Mouse (Mus musculus) lung, embryonic 14.5 days (tissue): ENCODE measurements around the gene Zyx. TPM values are rescaled to one million over a fixed set of nuclear protein-coding genes. Genes with fewer than 3 reads are reported as not detected.

Experiments used
- ATAC-seq: fragments of 200-750 bp; cut with Nextera tagmentation; 2 replicates; pipeline ENCODE4 v1.8.0; 2017; ENCODE audit warnings: mild to moderate bottlenecking, moderate TSS enrichment, moderate library complexity; ENCODE audit not compliant: insufficient read depth
- DNase-seq: peaks from one replicate; pipeline ENCODE4 v3.0.0-alpha.2; 2015
- H3K27ac ChIP-seq: fragments of 300-500 bp; sonication (generic); 2 replicates; pipeline ENCODE4 v1.5.1; 2014; ENCODE audit warnings: low read depth, mild to moderate bottlenecking, moderate library complexity
- H3K27me3 ChIP-seq: fragments of 300-500 bp; sonication (generic); 2 replicates; pipeline ENCODE4 v1.6.1; 2014; ENCODE audit warnings: low read length, control low read depth; ENCODE audit not compliant: insufficient read depth
- H3K36me3 ChIP-seq: fragments of 300-500 bp; sonication (generic); 2 replicates; pipeline ENCODE4 v1.6.1; 2014; ENCODE audit warnings: control low read depth; ENCODE audit not compliant: insufficient read depth
- H3K4me1 ChIP-seq: fragments of 300-500 bp; sonication (generic); 2 replicates; pipeline ENCODE4 v1.6.1; 2014; ENCODE audit warnings: antibody characterized with exemption, control low read depth; ENCODE audit not compliant: insufficient read depth
- H3K4me2 ChIP-seq: fragments of 300-500 bp; sonication (generic); 2 replicates; pipeline ENCODE4 v1.6.1; 2014; ENCODE audit warnings: mild to moderate bottlenecking
- H3K4me3 ChIP-seq: fragments of 300-500 bp; sonication (generic); 2 replicates; pipeline ENCODE4 v1.5.1; 2014; ENCODE audit warnings: low read depth, low read length
- H3K9ac ChIP-seq: fragments of 300-500 bp; sonication (generic); 2 replicates; pipeline ENCODE4 v1.6.1; 2014
- H3K9me3 ChIP-seq: fragments of 300-500 bp; sonication (generic); 2 replicates; pipeline ENCODE4 v1.6.1; 2016; ENCODE audit warnings: low read depth, low read length, control low read depth
- CTCF ChIP-seq: IDR thresholded peaks from 2 replicates; pipeline ENCODE4 v1.5.1; 2016; ENCODE audit warnings: antibody characterized with exemption, low read depth
- WGBS: fragments of 180-500 bp; shearing (Covaris S2); extraction: QIAGEN DNeasy Blood & Tissue Kit; methylation state at CpG from one replicate; pipeline ENCODE4 v1.1.7; 2014; 5-methylcytosine and 5-hydroxymethylcytosine counted together
- polyA plus RNA-seq: library from polyadenylated mRNA; unstranded; fragments of >200 nt; fragmentation: Nextera tagmentation; extraction: Ambion mirVana; gene quantifications from 2 replicates; pipeline ENCODE4 v1.2.1, GENCODE M21; 2014

Zyx gene
- 194 and 198 TPM in 2 replicates for polyA plus RNA-seq

GRCm38 (mm10) chr6:42349426-42350020 lies at the start of gene Zyx:
Gene Zyx, plus strand, starts transcription at chr6:42349630.
- peak; percentile 95 for ATAC-seq
- Histone ChIP-seq H3K27ac (peak within 1 kb of the TSS; percentile 99), H3K9me3 (no peaks in the 10 kb centered on the region), H3K9ac (peak within 1 kb of the TSS; percentile 92), H3K4me3 (peak within 1 kb of the TSS; percentile 85), H3K4me2 (peak within 1 kb of the TSS; percentile 85), H3K27me3 (no peaks in the 10 kb centered on the region), H3K36me3 (peaks cover 32% of the 10 kb centered on the region), H3K4me1 (peaks cover 28% of the 10 kb centered on the region)
- peak; percentile 95 for DNase-seq
- WGBS = 0% methylated on average over 31 of the region's 36 CpGs
- peak; percentile 64 for TF ChIP-seq CTCF

GRCm38 (mm10) chr6:42309816-42310378 lies 39.5 kb upstream of the Zyx start:
- 48% methylated on average over 8 of the region's 8 CpGs for WGBS
- no peak overlapping the region for H3K4me3 ChIP-seq
- DNase-seq (peak; percentile 20), ATAC-seq (no peak)
- H3K4me2 ChIP-seq = no peak overlapping the region
- H3K9ac ChIP-seq = no peak overlapping the region
- no peaks in the 10 kb centered on the region for H3K9me3 ChIP-seq
- H3K36me3 ChIP-seq = no peaks in the 10 kb centered on the region
- peak; percentile 44 for TF ChIP-seq CTCF
- no peaks in the 10 kb centered on the region for H3K27me3 ChIP-seq
- H3K4me1 ChIP-seq = no peaks in the 10 kb centered on the region
- H3K27ac ChIP-seq = no peak overlapping the region

- no peaks in the 10 kb centered on the region for H3K4me1 ChIP-seq
- no peak overlapping the region for H3K9ac ChIP-seq
- no peak overlapping the region for H3K27ac ChIP-seq
- H3K27me3 ChIP-seq = no peaks in the 10 kb centered on the region
- no peaks in the 10 kb centered on the region for H3K9me3 ChIP-seq
- no peaks in the 10 kb centered on the region for H3K36me3 ChIP-seq
- DNase-seq (no peak), ATAC-seq (no peak)
- 90% methylated on average over 2 of the region's 2 CpGs for WGBS
- no peak overlapping the region for H3K4me2 ChIP-seq
- no peak for TF ChIP-seq CTCF
- no peak overlapping the region for H3K4me3 ChIP-seq
Measured at GRCm38 (mm10) chr6:42310427-42311053, 38.9 kb upstream of the Zyx start.

- Histone ChIP-seq H3K4me1 (peaks cover under 1% of the 10 kb centered on the region; the same call in 1 of the 2 replicates), H3K9me3 (no peaks in the 10 kb centered on the region), H3K27me3 (peaks cover 17% of the 10 kb centered on the region), H3K36me3 (no peaks in the 10 kb centered on the region), H3K4me3 (no peak overlapping the region), H3K4me2 (no peak overlapping the region), H3K27ac (no peak overlapping the region), H3K9ac (no peak overlapping the region)
- no peak for TF ChIP-seq CTCF
- DNase-seq = no peak
- WGBS = 71% methylated on average over 4 of the region's 4 CpGs
- ATAC-seq = no peak
Measured at GRCm38 (mm10) chr6:42318293-42318692, 31.1 kb upstream of the Zyx start.

- ATAC-seq (peak; percentile 22; the same call in 1 of the 2 replicates), DNase-seq (no peak)
- H3K9me3 ChIP-seq = no peaks in the 10 kb centered on the region
- H3K27me3 ChIP-seq = peaks cover 34% of the 10 kb centered on the region
- peak overlapping the region; percentile 64 for H3K4me3 ChIP-seq
- no peaks in the 10 kb centered on the region for H3K36me3 ChIP-seq
- H3K27ac ChIP-seq = no peak overlapping the region
- H3K4me1 ChIP-seq = peaks cover 5% of the 10 kb centered on the region; the same call in 1 of the 2 replicates
- H3K4me2 ChIP-seq = peak overlapping the region; percentile 96
- WGBS = under 1% methylated on average over 28 of the region's 28 CpGs
- no peak for TF ChIP-seq CTCF
- H3K9ac ChIP-seq = no peak overlapping the region; the same call in 1 of the 2 replicates
Measured at GRCm38 (mm10) chr6:42323371-42324066, 25.9 kb upstream of the Zyx start.

- 3% methylated on average over 17 of the region's 32 CpGs for WGBS
- peak overlapping the region; percentile 96 for H3K4me2 ChIP-seq
- peak overlapping the region; percentile 64 for H3K4me3 ChIP-seq
- peaks cover 5% of the 10 kb centered on the region; the same call in 1 of the 2 replicates for H3K4me1 ChIP-seq
- no peaks in the 10 kb centered on the region for H3K9me3 ChIP-seq
- DNase-seq = peak; percentile 39
- ATAC-seq = peak; percentile 79
- no peak overlapping the region for H3K27ac ChIP-seq
- H3K36me3 ChIP-seq = no peaks in the 10 kb centered on the region
- 0 out of 2 replicates have a peak, but pooled peaks have one; percentile 11 for TF ChIP-seq CTCF
- peaks cover 34% of the 10 kb centered on the region for H3K27me3 ChIP-seq
- peak overlapping the region; percentile 50 for H3K9ac ChIP-seq
Measured at GRCm38 (mm10) chr6:42324067-42324481, 25.4 kb upstream of the Zyx start.
